Mouse (Mus musculus) thymus, postnatal 14 days (tissue): ENCODE results near the gene Rbm34.
"Not testable (repeated sequence)": the region's sequence is repeated elsewhere in the genome, so short reads cannot be mapped to it uniquely, and the experiment has no call there.

Source experiments
- DNase-seq: peaks from one replicate; pipeline ENCODE4 v3.0.0; 2021

Gene Rbm34

DNA sequence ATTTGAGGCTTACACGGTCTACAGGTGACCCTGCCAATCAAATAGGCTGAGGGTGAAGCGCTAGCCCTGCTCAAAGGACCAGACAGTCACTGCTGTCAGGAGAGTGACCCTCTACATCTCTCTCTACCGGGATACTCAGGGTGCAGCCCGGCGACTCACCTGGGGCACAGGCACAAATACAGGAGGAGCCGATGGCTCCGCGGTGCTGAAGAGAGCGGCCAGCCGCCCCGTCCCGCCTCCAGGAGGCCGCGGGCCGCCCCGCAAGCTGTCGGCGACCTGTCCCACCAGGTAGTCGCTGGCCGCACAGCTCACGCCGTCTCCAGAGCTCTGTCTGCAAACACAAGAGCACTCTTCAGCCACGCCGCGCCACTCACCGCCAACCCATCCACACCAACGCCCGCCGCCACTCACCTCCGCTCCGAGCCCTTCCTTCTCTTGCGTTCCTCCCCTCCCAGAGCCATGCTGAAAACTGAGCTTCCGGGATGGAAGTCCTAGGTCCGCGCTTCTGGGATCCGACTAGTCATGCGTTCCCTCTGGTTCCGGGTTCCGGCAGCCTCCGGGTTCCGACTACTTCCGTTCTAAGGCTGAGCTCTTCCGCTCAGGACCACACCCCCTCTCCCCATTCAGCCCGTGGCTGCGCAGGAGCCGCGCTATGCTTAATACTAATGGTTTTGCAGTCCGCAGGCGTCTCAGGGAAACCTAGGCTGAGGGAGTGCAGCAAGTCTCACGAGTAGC, at the start of gene Rbm34:
TSS of gene Rbm34 (minus strand) at position 493 of the 735 bp plus-strand sequence.
- peak; percentile 93 for DNase-seq

GRCm38 (mm10) chr8:127011668-127012067, 40.8 kb upstream of the Rbm34 start:
- DNase-seq: no peak

DNA sequence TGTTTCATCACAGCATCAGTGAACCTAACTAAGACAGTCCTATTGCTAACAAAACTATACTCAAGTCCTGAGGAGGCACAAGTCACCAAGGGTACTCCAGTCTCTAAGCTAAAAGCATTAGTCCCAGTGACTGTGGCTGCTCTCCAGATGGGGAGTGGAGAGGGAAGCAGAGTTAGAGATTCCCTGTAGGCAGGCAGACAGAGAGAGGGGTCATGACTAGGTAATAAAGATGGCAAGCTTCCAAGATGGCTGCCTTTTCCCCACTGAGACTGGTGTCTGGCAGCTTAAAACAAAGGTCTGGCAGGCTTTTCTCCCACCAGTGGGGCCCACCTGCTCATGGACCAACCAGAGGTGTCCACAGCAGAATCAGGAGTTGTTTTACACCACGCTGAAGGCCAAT, 23.6 kb upstream of the Rbm34 start:
- no peak for DNase-seq

DNA sequence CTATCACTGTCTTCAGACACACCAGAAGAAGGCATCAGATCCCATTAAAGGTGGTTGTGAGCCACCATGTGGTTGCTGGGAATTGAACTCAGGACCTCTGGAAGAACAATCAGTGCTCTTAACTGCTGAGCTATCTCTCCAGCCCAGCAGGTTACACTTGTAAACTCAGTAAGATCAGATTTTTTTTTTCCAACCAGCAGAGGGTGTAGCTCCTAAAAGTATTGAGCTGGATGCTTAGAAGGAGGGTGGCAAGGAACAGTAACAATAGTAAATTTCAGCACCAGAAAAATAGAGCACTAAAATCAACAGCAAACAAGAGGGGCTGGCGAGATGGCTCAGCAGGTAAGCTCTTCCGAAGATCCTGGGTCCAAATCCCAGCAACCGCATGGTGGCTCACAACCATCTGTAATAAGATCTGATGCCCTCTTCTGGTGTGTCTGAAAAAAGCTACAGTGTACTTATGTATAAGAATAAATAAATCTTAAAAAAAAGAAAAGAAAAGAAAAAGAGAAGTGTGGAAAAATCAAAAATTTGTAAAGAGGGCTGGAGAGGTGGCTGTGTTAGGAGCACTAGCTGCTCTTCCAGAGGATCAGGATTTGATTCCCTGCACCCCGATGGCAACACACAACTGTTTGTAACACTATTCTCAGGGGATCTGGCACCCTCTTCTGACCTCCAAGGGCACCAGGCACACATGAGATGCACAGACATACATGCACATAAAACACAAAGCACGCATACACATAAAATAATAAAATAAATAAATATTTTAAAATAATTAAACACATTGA, 18.7 kb upstream of the Rbm34 start:
- no peak for DNase-seq

- no peak for DNase-seq
Measured at GRCm38 (mm10) chr8:126988346-126989006, 17.6 kb upstream of the Rbm34 start.

DNA sequence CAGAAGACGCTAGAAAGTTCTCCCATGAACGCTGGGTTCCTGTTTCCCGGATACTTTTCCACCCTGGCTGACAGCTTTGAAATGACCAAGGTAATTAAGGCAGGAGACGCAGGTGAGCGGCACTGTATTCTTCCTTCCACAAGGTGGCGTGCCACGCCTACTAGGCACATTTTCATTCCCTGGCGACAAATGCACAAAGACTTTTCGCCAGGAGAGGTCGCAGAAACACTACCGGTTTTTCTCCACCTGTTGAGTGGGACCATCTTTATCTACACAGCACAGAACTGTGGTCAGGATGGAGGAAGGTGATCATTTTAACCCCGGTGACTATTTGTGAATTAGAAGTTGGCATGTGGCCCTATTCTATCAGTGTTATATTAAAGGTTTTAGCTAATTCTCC, 15.6 kb upstream of the Rbm34 start:
- peak; percentile 78 for DNase-seq

DNA sequence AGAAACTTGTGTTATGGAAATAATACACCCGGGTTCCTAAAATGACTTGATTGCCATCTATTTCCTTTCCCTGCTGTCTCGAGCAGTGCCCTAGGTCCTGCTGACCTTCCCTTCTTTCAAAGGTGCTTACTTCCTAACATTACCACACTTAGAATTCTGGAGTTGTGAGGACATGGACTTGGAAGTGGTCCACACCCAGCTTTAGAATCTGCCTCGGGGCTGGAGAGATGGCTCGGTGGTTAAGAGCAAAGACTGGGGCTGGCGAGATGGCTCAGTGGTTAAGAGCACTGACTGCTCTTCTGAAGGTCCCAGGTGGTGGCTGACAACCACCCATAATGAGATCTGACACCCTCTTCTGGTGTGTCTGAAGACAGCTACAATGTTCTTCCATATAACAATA, 9.2 kb upstream of the Rbm34 start:
- no peak for DNase-seq

DNA sequence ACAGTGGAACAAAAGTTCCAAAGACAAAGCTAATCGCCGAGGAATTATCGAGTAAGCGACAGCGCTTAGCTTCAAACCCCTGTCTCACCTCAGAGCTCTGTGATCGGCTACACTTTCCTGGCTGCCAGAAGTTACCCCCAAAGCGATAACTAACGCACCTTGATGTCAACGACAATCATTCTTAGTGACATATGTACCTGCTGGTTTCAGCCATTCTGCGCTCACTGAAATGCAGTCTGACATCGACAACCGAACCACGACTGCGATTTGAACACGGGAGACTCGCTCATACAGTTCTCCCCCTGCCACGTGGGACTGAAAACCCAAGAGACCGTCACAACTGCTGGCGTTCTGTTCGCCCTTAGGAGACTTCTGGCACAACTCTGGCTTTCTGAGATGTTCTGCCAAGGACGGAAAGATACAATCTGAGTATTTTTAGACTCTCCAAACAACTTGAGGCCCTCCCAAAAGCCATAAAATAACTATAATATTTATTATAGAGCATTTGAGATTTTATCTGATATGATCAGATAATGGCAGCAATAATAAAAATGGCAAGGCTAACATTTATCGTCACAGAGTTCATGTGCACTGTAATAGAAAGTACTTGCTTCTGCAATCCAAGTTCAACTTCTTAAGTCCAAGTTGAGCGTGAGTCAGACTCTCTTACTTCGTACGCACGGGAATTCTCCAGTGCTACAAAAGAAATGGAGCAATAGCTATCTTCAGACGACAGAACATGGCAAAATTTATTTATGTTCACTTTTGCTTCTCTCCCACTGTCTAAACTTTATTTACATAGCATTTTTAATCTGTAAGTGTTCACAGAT, 8.4 kb upstream of the Rbm34 start:
- no peak for DNase-seq

- DNase-seq: not testable (repeated sequence)
Measured at GRCm38 (mm10) chr8:126978535-126978934, 7.7 kb upstream of the Rbm34 start.

- no peak for DNase-seq
Measured at GRCm38 (mm10) chr8:126978028-126978427, 7.2 kb upstream of the Rbm34 start.

DNA sequence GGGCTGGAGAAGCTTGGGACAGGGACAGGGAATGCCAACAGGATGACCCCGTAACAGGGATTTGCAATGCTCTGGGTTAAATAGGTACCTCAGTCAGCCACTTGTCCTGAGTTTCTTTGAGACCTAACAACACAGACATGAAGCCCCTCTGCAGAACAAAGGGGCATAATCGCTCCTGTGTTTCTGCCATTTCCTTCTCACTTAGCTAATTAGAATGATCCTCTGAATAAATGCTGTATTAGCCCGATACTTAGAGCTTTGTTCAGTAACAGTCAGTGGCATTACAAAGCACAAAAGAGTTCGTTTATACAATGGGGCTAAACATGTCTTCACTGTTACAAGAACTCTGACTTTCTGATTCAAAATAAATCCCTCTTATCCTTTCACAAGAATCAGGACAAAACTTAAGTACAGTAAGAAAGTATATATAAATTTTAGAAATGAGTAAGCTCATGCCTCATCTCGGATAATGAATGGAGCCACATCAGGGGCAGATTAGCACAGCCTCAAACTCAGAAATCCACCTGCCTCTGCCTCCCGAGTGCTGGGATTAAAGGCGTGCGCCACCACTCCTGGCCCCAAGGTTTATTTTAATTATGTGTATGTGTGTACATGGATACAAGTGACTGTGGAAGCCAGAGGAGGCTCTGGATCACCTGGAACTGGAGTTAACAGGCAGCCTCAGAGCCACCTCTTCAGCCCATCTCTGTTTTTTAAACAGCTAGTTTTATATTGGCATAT, 5.9 kb upstream of the Rbm34 start:
- no peak for DNase-seq

DNA sequence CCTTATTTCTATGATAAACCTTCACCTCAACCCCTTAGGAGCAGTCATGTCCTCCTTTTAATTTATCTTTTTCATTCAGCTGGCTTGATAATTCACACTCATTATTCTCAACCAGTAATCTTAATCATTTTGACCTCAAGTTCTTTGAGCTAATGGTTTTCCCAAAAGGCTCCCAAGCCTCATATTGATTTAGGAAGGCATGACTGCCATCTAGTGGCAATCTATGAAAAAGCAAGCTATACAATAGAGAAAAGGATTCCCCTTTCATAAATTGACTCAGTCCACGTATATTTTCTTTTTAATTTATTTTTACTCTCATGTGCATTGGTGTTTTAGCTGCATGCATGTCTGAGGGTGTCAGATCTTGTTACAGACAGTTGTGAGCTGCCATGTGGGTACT, 4.8 kb upstream of the Rbm34 start:
- DNase-seq: peak; percentile 24

DNA sequence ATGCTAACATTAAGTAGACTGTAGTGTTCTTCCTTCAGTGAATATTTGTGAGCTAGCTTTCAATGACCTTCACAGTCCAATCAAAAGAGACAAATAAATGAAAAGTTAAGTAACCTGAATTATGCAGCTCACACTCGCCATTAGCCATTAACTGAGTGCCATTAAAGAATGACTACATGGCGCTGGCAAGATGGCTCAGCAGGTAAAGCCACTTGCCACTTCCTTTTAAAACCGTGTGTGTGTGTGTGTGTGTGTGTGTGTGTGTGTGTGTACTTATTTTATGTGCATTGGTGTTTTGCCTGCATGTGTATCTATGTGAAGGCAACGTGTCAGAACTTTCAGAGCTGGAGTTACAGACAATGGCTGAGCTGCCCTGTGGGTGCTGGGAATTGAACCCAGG, 3.6 kb upstream of the Rbm34 start:
- no peak for DNase-seq

- no peak for DNase-seq
Measured at GRCm38 (mm10) chr8:126973686-126974265, 2.9 kb upstream of the Rbm34 start.

DNA sequence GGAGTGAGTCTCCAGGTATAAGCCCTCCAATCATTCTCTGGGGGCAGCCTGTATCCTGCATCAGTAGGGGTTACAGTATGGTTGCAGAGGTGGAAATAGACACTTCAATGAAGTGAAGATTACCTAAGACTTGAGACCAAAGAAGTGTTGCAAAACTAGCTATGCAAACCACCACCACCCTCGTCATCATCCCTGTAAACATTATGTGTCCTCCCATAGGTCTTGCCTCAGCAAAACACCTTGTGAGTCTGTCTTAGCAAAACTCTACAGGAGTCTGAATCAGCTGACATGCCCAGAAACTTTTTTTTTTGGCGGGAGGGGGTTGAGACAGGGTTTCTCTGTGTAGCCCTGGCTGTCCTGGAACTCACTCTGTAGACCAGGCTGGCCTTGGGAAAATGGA, 1.8 kb upstream of the Rbm34 start:
- no peak for DNase-seq

DNA sequence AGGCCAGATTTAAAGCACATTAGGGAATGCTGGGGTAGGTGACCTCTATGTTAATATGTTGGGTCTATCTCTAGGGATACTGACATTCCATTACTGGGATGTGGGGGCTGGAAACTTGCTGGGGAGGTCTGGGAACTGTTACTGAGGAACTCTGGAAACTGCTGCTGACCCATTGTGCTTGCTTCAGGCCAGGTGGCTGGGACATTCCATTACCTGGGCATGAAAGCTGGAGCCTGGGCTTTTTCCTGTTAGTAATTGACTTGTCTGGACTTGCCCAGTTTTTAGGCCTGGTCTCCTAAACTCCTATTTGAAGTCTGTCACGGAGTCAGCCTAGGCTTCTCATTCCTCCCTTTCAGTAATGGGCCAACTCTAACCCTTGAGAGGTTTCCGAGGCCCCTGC, 1.2 kb upstream of the Rbm34 start:
- DNase-seq: no peak

DNA sequence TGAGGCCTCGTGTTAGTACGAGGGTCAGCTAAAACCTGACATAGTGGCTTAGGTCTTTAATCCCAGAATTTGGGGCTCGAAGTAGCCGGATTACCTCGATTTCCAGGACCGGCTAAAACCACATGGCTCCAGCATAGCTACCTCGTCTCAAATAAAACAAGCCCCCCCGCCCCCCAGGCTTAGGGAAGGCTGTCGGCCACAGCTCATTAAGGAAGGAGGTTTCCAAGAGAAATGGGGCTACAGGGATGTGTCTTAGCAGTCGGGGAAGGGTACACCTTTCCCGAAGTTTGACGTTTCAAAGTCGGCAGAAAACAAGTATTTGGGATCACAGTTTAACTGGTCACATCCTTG, 418 bp upstream of the Rbm34 start:
- DNase-seq: no peak

DNA sequence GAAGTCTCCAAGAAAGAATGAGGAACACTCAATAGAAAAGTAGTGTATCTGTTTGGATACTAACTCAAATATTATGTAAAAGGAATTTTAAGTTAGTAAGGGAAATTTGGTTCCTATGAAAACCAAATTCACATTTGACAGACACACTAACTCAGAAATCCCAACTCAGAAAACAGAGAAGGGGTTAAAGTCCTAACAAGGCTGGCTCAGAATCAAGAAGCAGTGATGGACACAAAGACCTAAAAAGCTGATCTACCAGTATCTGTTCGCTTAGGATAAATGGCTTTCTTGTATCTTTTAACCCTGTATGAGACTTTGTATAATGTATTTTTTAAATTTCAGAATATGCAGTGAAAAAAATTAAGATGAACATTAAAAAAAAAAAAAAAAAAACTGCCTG, 1.3 kb downstream of the Rbm34 start:
- no peak for DNase-seq

- no peak for DNase-seq
Measured at GRCm38 (mm10) chr8:126968107-126968506, 2.8 kb downstream of the Rbm34 start.

- DNase-seq: no peak
Measured at GRCm38 (mm10) chr8:126965246-126965645, 5.6 kb downstream of the Rbm34 start.

- no peak for DNase-seq
Measured at GRCm38 (mm10) chr8:126962871-126963270, 8.0 kb downstream of the Rbm34 start.

DNA sequence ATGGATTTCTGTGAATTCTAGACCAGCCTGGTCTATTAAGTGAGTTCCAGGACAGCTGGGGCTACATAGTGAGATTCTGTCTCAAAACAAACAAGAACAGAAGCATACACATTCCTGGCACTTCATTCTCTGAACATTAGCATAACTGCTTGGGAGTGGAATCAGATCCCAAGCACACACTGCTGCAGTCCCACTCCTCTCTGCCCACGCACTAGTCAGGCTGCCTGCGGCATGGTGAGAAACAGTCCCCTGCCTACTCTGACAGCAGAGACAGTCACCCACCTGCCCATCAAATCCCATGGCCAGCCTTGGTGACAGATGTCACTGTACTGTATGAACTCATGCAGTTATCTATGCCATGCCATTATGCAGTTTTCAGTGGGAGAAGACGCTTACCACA, 9.4 kb downstream of the Rbm34 start:
- DNase-seq: no peak
